Mouse (Mus musculus) cortical plate, adult 2 months (tissue): ENCODE results near the gene Olfr464.

Experiments used
- CTCF ChIP-seq: fragments of 200-500 bp; IDR thresholded peaks from 2 replicates; pipeline ENCODE4 v1.5.1; 2011; ENCODE audit warnings: mild to moderate bottlenecking, control low read depth, low read length; ENCODE audit not compliant: insufficient read depth; ENCODE audit errors: extremely low read depth
- POLR2A ChIP-seq: fragments of 200-500 bp; IDR thresholded peaks from 2 replicates; pipeline ENCODE4 v1.6.1; 2011; ENCODE audit warnings: mild to moderate bottlenecking, low read length, control low read depth; ENCODE audit not compliant: insufficient read depth; ENCODE audit errors: extremely low read depth

DNA sequence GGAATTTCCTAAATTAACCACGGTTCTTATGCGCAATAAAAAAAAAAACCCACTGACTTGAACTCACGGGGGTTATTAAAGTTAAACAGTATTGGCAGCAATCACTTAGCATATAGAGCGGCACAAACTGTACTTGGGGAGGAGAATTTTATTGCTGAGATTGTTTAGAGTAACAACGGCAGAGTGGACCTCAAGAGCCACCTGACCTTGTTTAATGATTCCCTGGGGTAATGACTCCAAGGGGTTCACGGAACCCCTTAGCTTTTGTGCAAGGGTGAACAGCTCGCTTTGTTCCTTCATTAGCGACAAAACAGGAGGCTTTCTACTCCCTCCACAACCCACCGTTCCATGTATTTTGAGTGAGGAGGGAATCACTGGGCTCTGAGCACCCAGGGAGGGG lies 40.9 kb downstream of the Olfr464 start:
- TF ChIP-seq CTCF (no peak), POLR2A (no peak)
